Mouse (Mus musculus) forebrain, embryonic 12.5 days (tissue): Measurements from ENCODE around the gene Brinp3. TPM values are rescaled to one million over a fixed set of nuclear protein-coding genes. Genes with fewer than 3 reads are reported as not detected.

Experiments used
- ATAC-seq: fragments of 200-750 bp; cut with Nextera tagmentation; 2 replicates; pipeline ENCODE4 v1.8.0; 2017; ENCODE audit warnings: moderate TSS enrichment; ENCODE audit not compliant: low FRiP score
- H3K27ac ChIP-seq: fragments of 300-500 bp; sonication (generic); 2 replicates; pipeline ENCODE4 v1.5.1; 2016; ENCODE audit warnings: mild to moderate bottlenecking
- H3K27me3 ChIP-seq: fragments of 300-500 bp; sonication (generic); 2 replicates; pipeline ENCODE4 v1.6.1; 2016; ENCODE audit warnings: mild to moderate bottlenecking
- H3K36me3 ChIP-seq: fragments of 300-500 bp; sonication (generic); replicated peaks from 2 replicates; pipeline ENCODE4 v1.6.1; 2016; ENCODE audit warnings: mild to moderate bottlenecking
- H3K4me1 ChIP-seq: fragments of 300-500 bp; sonication (generic); 2 replicates; pipeline ENCODE4 v1.6.1; 2016
- H3K4me2 ChIP-seq: fragments of 300-500 bp; sonication (generic); 2 replicates; pipeline ENCODE4 v1.6.1; 2016; ENCODE audit warnings: mild to moderate bottlenecking, moderate library complexity
- H3K4me3 ChIP-seq: fragments of 300-500 bp; sonication (generic); replicated peaks from 2 replicates; pipeline ENCODE4 v1.5.1; 2016; ENCODE audit warnings: mild to moderate bottlenecking
- H3K9ac ChIP-seq: fragments of 300-500 bp; sonication (generic); 2 replicates; pipeline ENCODE4 v1.6.1; 2016; ENCODE audit warnings: mild to moderate bottlenecking
- H3K9me3 ChIP-seq: fragments of 300-500 bp; sonication (generic); 2 replicates; pipeline ENCODE4 v1.6.1; 2016
- WGBS: fragments of 180-500 bp; shearing (Covaris S2); methylation state at CpG from one replicate; pipeline ENCODE4 v1.1.7; 2016; 5-methylcytosine and 5-hydroxymethylcytosine counted together
- polyA plus RNA-seq: library from polyadenylated mRNA; unstranded; fragments of >200 nt; fragmentation: Nextera tagmentation; extraction: Ambion mirVana; gene quantifications from 2 replicates; pipeline ENCODE4 v1.2.1, GENCODE M21; 2016

The Brinp3 gene
- polyA plus RNA-seq, 1 experiment from 2014 or later = 3.2 TPM

DNA sequence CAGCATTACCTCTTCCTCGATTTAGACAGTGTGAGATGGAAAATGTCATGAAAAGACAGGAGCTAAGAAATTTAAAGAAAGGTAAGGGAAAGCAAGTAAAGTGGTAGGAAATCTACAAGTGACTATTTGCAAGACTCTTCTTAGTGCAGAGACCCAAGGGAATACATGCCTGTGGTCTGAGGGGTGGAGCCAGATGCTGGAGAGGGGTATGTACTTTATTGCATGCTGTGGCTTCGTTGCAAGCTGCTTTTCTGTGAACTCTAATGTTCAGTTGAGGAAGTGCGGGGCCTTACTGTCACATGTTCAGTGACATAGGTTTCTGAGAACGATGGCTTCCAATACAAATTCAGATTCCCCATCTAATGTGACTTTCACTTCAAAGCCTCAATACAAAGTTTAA is 313.2 kb downstream of the Brinp3 start:
- Histone ChIP-seq H3K9ac (no peak overlapping the region), H3K27ac (no peak overlapping the region), H3K4me2 (no peak overlapping the region), H3K9me3 (no peaks in the 10 kb centered on the region), H3K27me3 (no peaks in the 10 kb centered on the region), H3K4me3 (no peak overlapping the region), H3K36me3 (no peaks in the 10 kb centered on the region), H3K4me1 (no peaks in the 10 kb centered on the region)
- ATAC-seq = no peak
- 82% methylated on average over 4 of the region's 4 CpGs for WGBS

DNA sequence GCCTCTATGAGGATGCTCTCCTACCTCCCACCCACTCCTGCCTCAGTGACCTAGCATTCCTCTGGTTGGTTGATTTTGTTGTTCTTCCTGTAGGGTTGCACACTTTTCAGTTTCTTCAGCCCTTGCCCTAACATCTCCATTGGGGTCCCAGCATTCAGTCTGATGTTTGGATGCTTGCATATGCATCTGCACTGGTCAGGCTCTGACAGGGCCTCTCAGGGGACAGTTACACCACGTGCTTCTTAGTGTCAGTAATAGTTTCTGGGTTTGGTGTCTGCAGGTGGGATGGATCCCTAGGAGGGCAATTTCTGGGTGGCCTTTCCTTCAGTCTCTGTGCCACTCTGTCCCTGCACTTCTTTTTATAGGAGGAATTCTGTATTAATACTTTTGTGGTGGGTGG is 339.3 kb downstream of the Brinp3 start:
- Histone ChIP-seq H3K9ac (no peak overlapping the region), H3K4me2 (no peak overlapping the region), H3K27me3 (no peaks in the 10 kb centered on the region), H3K4me3 (no peak overlapping the region), H3K4me1 (no peaks in the 10 kb centered on the region), H3K36me3 (no peaks in the 10 kb centered on the region), H3K9me3 (no peaks in the 10 kb centered on the region), H3K27ac (no peak overlapping the region)
- no peak for ATAC-seq
- WGBS = 28% methylated on average over 1 of the region's 1 CpGs

DNA sequence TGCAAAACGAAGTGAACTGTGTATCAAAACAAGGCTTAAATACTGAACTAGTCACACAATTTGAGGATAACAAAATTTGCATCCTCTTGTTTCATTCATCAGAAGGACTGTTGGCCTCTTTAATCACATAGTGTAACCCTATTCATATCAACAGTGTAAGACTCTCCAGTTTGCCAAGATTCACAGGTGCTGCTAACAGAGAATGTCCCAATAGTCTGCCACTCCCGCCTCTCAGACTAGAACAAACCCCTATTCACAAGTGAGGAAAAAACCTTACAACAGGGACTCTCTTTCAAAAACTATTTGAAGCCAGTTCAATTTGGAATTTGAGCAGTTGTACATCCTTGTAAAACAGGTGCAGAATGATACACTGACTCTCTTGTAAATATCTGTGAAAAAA is 349.5 kb downstream of the Brinp3 start:
- Histone ChIP-seq H3K27ac (no peak overlapping the region), H3K4me2 (no peak overlapping the region), H3K36me3 (no peaks in the 10 kb centered on the region), H3K9me3 (no peaks in the 10 kb centered on the region), H3K27me3 (no peaks in the 10 kb centered on the region), H3K4me3 (no peak overlapping the region), H3K4me1 (no peaks in the 10 kb centered on the region), H3K9ac (no peak overlapping the region)
- ATAC-seq = no peak
- WGBS = 59% methylated on average over 2 of the region's 2 CpGs

GRCm38 (mm10) chr1:146848892-146849291 is 354.3 kb downstream of the Brinp3 start:
- WGBS = 90% methylated on average over 3 of the region's 3 CpGs
- H3K9ac ChIP-seq = no peak overlapping the region
- no peak overlapping the region for H3K27ac ChIP-seq
- H3K4me1 ChIP-seq = no peaks in the 10 kb centered on the region
- no peaks in the 10 kb centered on the region for H3K27me3 ChIP-seq
- no peak overlapping the region for H3K4me3 ChIP-seq
- no peaks in the 10 kb centered on the region for H3K9me3 ChIP-seq
- no peaks in the 10 kb centered on the region for H3K36me3 ChIP-seq
- no peak for ATAC-seq
- H3K4me2 ChIP-seq = no peak overlapping the region

GRCm38 (mm10) chr1:146850147-146850546 is 355.6 kb downstream of the Brinp3 start:
- ATAC-seq = no peak
- H3K36me3 ChIP-seq = no peaks in the 10 kb centered on the region
- H3K4me2 ChIP-seq = no peak overlapping the region
- H3K9me3 ChIP-seq = no peaks in the 10 kb centered on the region
- H3K4me3 ChIP-seq = no peak overlapping the region
- no peaks in the 10 kb centered on the region for H3K4me1 ChIP-seq
- H3K27me3 ChIP-seq = no peaks in the 10 kb centered on the region
- 83% methylated on average over 2 of the region's 2 CpGs for WGBS
- no peak overlapping the region for H3K27ac ChIP-seq
- no peak overlapping the region for H3K9ac ChIP-seq

GRCm38 (mm10) chr1:146898636-146899035 is 404.1 kb downstream of the Brinp3 start:
- H3K9ac ChIP-seq = no peak overlapping the region
- H3K27me3 ChIP-seq = no peaks in the 10 kb centered on the region
- no peaks in the 10 kb centered on the region for H3K36me3 ChIP-seq
- no peak overlapping the region for H3K4me2 ChIP-seq
- no peaks in the 10 kb centered on the region for H3K9me3 ChIP-seq
- H3K4me1 ChIP-seq = no peaks in the 10 kb centered on the region
- no peak for ATAC-seq
- no peak overlapping the region for H3K4me3 ChIP-seq
- H3K27ac ChIP-seq = no peak overlapping the region

DNA sequence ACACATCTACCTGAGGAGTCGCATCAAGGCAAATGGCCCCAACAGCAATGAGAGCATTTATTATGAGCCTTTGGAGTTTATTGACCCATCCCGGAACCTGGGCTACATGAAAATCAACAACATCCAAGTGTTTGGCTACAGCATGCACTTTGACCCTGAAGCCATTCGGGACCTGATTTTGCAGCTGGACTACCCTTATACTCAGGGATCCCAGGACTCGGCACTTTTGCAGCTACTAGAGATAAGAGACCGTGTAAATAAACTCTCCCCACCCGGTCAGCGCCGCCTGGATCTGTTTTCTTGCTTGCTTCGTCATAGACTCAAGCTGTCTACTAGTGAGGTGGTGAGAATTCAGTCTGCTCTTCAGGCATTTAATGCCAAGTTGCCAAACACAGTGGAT is 407.1 kb downstream of the Brinp3 start:
- Histone ChIP-seq H3K4me2 (no peak overlapping the region), H3K27me3 (no peaks in the 10 kb centered on the region), H3K9me3 (no peaks in the 10 kb centered on the region), H3K4me3 (no peak overlapping the region), H3K4me1 (no peaks in the 10 kb centered on the region), H3K27ac (no peak overlapping the region), H3K9ac (no peak overlapping the region), H3K36me3 (no peaks in the 10 kb centered on the region)
- 92% methylated on average over 9 of the region's 9 CpGs for WGBS
- no peak for ATAC-seq

DNA sequence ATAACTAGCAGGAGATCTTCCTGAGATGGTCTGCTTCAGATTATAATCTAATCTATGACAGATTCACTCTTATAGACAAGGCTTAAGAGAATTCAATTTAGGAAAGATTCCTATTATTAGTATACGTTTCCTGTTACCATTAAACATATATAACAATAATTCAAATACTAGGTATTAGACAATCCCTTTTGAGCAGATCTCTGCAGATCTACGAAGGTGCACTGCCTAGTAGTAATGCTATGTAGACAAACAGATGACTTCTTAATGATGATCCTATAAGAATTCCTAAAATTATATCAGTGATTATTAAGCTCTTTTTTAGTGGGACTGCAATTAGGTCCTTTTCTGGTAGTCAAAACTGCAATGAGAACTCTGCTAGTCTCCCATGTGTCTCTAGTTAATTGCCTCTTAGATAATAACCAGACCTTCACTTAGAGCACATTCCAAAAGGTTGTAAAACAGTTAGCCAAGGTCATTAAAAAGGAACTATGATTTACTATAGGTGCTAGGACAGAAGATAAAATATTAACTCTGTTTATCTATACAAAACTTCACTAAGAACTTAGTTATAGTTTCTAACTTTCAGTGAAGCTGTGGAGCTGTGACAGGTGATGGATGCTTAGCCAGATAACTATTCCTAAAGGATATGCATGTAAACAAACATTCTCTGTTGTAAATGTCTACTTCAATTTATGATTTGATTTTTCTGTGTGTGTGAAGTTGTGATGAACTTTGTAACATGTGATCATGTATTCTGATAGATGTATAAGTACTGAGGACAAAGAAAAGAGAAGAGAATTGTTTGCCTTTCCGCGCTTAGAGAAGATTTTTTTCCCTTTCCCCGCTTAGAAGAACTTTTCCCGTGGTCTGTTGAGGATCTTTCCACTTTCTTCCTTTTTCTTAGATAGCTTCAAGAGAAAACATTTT is 445.2 kb downstream of the Brinp3 start:
- Histone ChIP-seq H3K27me3 (no peaks in the 10 kb centered on the region), H3K4me1 (no peaks in the 10 kb centered on the region), H3K9ac (no peak overlapping the region), H3K9me3 (no peaks in the 10 kb centered on the region), H3K36me3 (no peaks in the 10 kb centered on the region), H3K27ac (no peak overlapping the region), H3K4me2 (no peak overlapping the region), H3K4me3 (no peak overlapping the region)
- ATAC-seq = no peak
- WGBS = 93% methylated on average over 6 of the region's 6 CpGs
